Mouse (Mus musculus) retina, postnatal 7 days (tissue): ENCODE measurements around the gene Slc9a5.

Source experiments
- DNase-seq: peaks from one replicate; pipeline ENCODE4 v3.0.0-alpha.2; 2012; ENCODE audit warnings: low read depth, low spot score

Gene Slc9a5

GRCm38 (mm10) chr8:105348450-105349095 lies at the start of gene Slc9a5:
Gene Slc9a5, plus strand, starts transcription at chr8:105348843.
- no peak for DNase-seq

- DNase-seq: no peak
Observed at GRCm38 (mm10) chr8:105299962-105300361, 48.7 kb upstream of the Slc9a5 start.

- DNase-seq: no peak
Observed at GRCm38 (mm10) chr8:105303396-105303795, 45.2 kb upstream of the Slc9a5 start.

- no peak for DNase-seq
Observed at GRCm38 (mm10) chr8:105303874-105304273, 44.8 kb upstream of the Slc9a5 start.

- no peak for DNase-seq
Observed at GRCm38 (mm10) chr8:105304325-105305210, 44.1 kb upstream of the Slc9a5 start.

GRCm38 (mm10) chr8:105305211-105306145 lies 43.2 kb upstream of the Slc9a5 start, which contains the start of gene Elmo3:
Gene Elmo3, plus strand, starts transcription at chr8:105305601.
- DNase-seq: no peak

- DNase-seq: no peak
Observed at GRCm38 (mm10) chr8:105306146-105306691, 42.4 kb upstream of the Slc9a5 start.

- DNase-seq: no peak
Observed at GRCm38 (mm10) chr8:105307670-105308069, 41.0 kb upstream of the Slc9a5 start.

- DNase-seq: no peak
Observed at GRCm38 (mm10) chr8:105308428-105308827, 40.2 kb upstream of the Slc9a5 start.

- no peak for DNase-seq
Observed at GRCm38 (mm10) chr8:105309142-105309847, 39.3 kb upstream of the Slc9a5 start.

- no peak for DNase-seq
Observed at GRCm38 (mm10) chr8:105310118-105310517, 38.5 kb upstream of the Slc9a5 start.

- DNase-seq: no peak
Observed at GRCm38 (mm10) chr8:105311718-105312117, 36.9 kb upstream of the Slc9a5 start.

GRCm38 (mm10) chr8:105312891-105313481 lies 35.7 kb upstream of the Slc9a5 start:
- no peak for DNase-seq

GRCm38 (mm10) chr8:105313622-105314402 lies 34.8 kb upstream of the Slc9a5 start:
- no peak for DNase-seq

GRCm38 (mm10) chr8:105315073-105315769 lies 33.4 kb upstream of the Slc9a5 start:
- DNase-seq: no peak

GRCm38 (mm10) chr8:105317941-105318340 lies 30.7 kb upstream of the Slc9a5 start:
- DNase-seq: no peak

- no peak for DNase-seq
Observed at GRCm38 (mm10) chr8:105318662-105319190, 29.9 kb upstream of the Slc9a5 start.

GRCm38 (mm10) chr8:105323183-105323582 lies 25.5 kb upstream of the Slc9a5 start:
- DNase-seq: no peak

- no peak for DNase-seq
Observed at GRCm38 (mm10) chr8:105325641-105326093, 23.0 kb upstream of the Slc9a5 start.
